Mouse (Mus musculus) heart, adult 2 months (tissue): ENCODE data around the gene Pla2g4a. TPM values are rescaled to one million over a fixed set of nuclear protein-coding genes. Genes with fewer than 3 reads are reported as not detected.

Experiments
- DNase-seq, 2 experiments: peaks; one replicate each; pipeline ENCODE4 v3.0.0; 2021
- H3K27ac ChIP-seq: fragments of 200-600 bp; 2 replicates; pipeline ENCODE4 v1.8.1; 2022
- H3K27me3 ChIP-seq: fragments of 200-500 bp; 2 replicates; pipeline ENCODE4 v1.6.1; 2012; ENCODE audit warnings: mild to moderate bottlenecking, low read length, inconsistent platforms, mixed read lengths; ENCODE audit not compliant: control insufficient read depth, insufficient read depth
- H3K36me3 ChIP-seq: fragments of 200-500 bp; 2 replicates; pipeline ENCODE4 v1.6.1; 2012; ENCODE audit warnings: low read length, inconsistent platforms; ENCODE audit not compliant: control insufficient read depth, insufficient read depth
- H3K4me1 ChIP-seq: fragments of 200-500 bp; 2 replicates; pipeline ENCODE4 v1.6.1; 2011; ENCODE audit warnings: low read length; ENCODE audit not compliant: control insufficient read depth, insufficient read depth
- H3K4me3 ChIP-seq: fragments of 200-600 bp; 2 replicates; pipeline ENCODE4 v1.8.1; 2022
- H3K79me2 ChIP-seq: fragments of 200-500 bp; replicated peaks from 2 replicates; pipeline ENCODE4 v1.6.1; 2012; ENCODE audit warnings: mild to moderate bottlenecking, inconsistent platforms, low read length, moderate library complexity, mixed read lengths; ENCODE audit not compliant: control insufficient read depth, insufficient read depth
- H3K9ac ChIP-seq: fragments of 200-500 bp; 2 replicates; pipeline ENCODE4 v1.6.1; 2012; ENCODE audit warnings: low read depth, mild to moderate bottlenecking, control low read depth, inconsistent platforms, low read length, mixed read lengths
- CTCF ChIP-seq: fragments of 200-600 bp; IDR thresholded peaks from 2 replicates; pipeline ENCODE4 v1.8.1; 2022; ENCODE audit warnings: antibody characterized with exemption, mild to moderate bottlenecking, moderate library complexity
- EP300 ChIP-seq: fragments of 200-500 bp; IDR thresholded peaks from 2 replicates; pipeline ENCODE4 v1.6.1; 2011; ENCODE audit warnings: low read depth, low read length, control low read depth; ENCODE audit not compliant: insufficient read depth
- POLR2A ChIP-seq: fragments of 200-500 bp; IDR thresholded peaks from 2 replicates; pipeline ENCODE4 v1.6.1; 2011; ENCODE audit warnings: mild to moderate bottlenecking, low read depth, low read length, control low read depth; ENCODE audit not compliant: insufficient read depth
- WGBS: fragments of 180-500 bp; shearing (Covaris S2); methylation state at CpG from one replicate; pipeline ENCODE4 v1.1.7; 2018; 5-methylcytosine and 5-hydroxymethylcytosine counted together
- intact Hi-C: fragments of 180-260 bp; cut with DNase I; formaldehyde crosslinking; loops from one replicate; pipeline ENCODE4 v1.15.1; 2025
- polyA plus RNA-seq: library from polyadenylated mRNA; depleted of rRNA; stranded (reverse); fragments of >200 nt; gene quantifications from 2 replicates; pipeline ENCODE4 v1.2.3, GENCODE M21; 2012
- total RNA-seq, 2 experiments: library from RNA; stranded (reverse); gene quantifications; 2 replicates each; pipeline ENCODE4 v1.2.3; 2021

Gene Pla2g4a
- total and polyA plus RNA-seq, 3 experiments = 1.1 to 3.2 (median 2.3) TPM

- no peak overlapping the region for H3K9ac ChIP-seq
- H3K27me3 ChIP-seq = no peaks in the 10 kb centered on the region
- H3K27ac ChIP-seq = peak overlapping the region; percentile 52; the same call in 1 of the 2 replicates
- no peaks in the 10 kb centered on the region for H3K36me3 ChIP-seq
- no peaks in the 10 kb centered on the region for H3K79me2 ChIP-seq
- TF ChIP-seq CTCF (no peak), EP300 (no peak), POLR2A (no peak)
- H3K4me1 ChIP-seq = no peaks in the 10 kb centered on the region; the same call in 1 of the 2 replicates
- intact Hi-C loops = loop anchor here (10.0 kb wide), 1 partner anchor 93 kb away; no protein-coding TSS in a partner anchor
- no peak overlapping the region for H3K4me3 ChIP-seq
- DNase-seq = no peak
- 77% methylated on average over 2 of the region's 2 CpGs for WGBS
Observed at GRCm38 (mm10) chr1:149861543-149861942, 99.5 kb downstream of the Pla2g4a start.

GRCm38 (mm10) chr1:149858734-149859133 lies 102.4 kb downstream of the Pla2g4a start:
- intact Hi-C loops = no loop called here
- DNase-seq = no peak

GRCm38 (mm10) chr1:149856720-149857119 lies 104.4 kb downstream of the Pla2g4a start:
- H3K9ac ChIP-seq = no peak overlapping the region
- TF ChIP-seq POLR2A (no peak), CTCF (peak; percentile 76)
- H3K79me2 ChIP-seq = no peaks in the 10 kb centered on the region
- H3K4me1 ChIP-seq = no peaks in the 10 kb centered on the region
- H3K27me3 ChIP-seq = no peaks in the 10 kb centered on the region
- no peak overlapping the region for H3K4me3 ChIP-seq
- H3K27ac ChIP-seq = no peak overlapping the region
- DNase-seq = peak; percentile 62 to 67
- H3K36me3 ChIP-seq = no peaks in the 10 kb centered on the region
- intact Hi-C loops = no loop called here
- 8% methylated on average over 9 of the region's 9 CpGs for WGBS

More at GRCm38 (mm10) chr1:149858734-149859133, 102.4 kb downstream of the Pla2g4a start:
- 76% methylated on average over 5 of the region's 5 CpGs for WGBS
- Histone ChIP-seq H3K79me2 (no peaks in the 10 kb centered on the region), H3K27me3 (no peaks in the 10 kb centered on the region), H3K4me3 (no peak overlapping the region), H3K4me1 (no peaks in the 10 kb centered on the region; the same call in 1 of the 2 replicates), H3K36me3 (no peaks in the 10 kb centered on the region), H3K9ac (no peak overlapping the region), H3K27ac (no peak overlapping the region)
- TF ChIP-seq CTCF (peak; percentile 34), POLR2A (no peak)

- Histone ChIP-seq H3K4me1 (no peaks in the 10 kb centered on the region), H3K36me3 (no peaks in the 10 kb centered on the region), H3K9ac (no peak overlapping the region), H3K27me3 (no peaks in the 10 kb centered on the region), H3K79me2 (no peaks in the 10 kb centered on the region), H3K27ac (no peak overlapping the region), H3K4me3 (no peak overlapping the region)
- WGBS = 68% methylated on average over 4 of the region's 4 CpGs
- DNase-seq = peak in 1 of 2 experiments; percentile 11
- TF ChIP-seq POLR2A = no peak
- intact Hi-C loops = no loop called here
Observed at GRCm38 (mm10) chr1:149855581-149855980, 105.5 kb downstream of the Pla2g4a start.

GRCm38 (mm10) chr1:149854867-149855266 lies 106.2 kb downstream of the Pla2g4a start:
- intact Hi-C loops = no loop called here
- Histone ChIP-seq H3K4me3 (no peak overlapping the region), H3K4me1 (no peaks in the 10 kb centered on the region), H3K36me3 (no peaks in the 10 kb centered on the region), H3K79me2 (no peaks in the 10 kb centered on the region), H3K9ac (no peak overlapping the region), H3K27me3 (no peaks in the 10 kb centered on the region), H3K27ac (no peak overlapping the region)
- 68% methylated on average over 7 of the region's 7 CpGs for WGBS
- DNase-seq = no peak
- TF ChIP-seq CTCF = no peak

GRCm38 (mm10) chr1:149846655-149847054 lies 114.4 kb downstream of the Pla2g4a start:
- Histone ChIP-seq H3K27ac (no peak overlapping the region), H3K36me3 (no peaks in the 10 kb centered on the region)
- WGBS = 10% methylated on average over 6 of the region's 6 CpGs

More at GRCm38 (mm10) chr1:149846655-149847054, 114.4 kb downstream of the Pla2g4a start:
- Histone ChIP-seq H3K27me3 (no peaks in the 10 kb centered on the region), H3K9ac (no peak overlapping the region), H3K4me1 (peaks cover 1% of the 10 kb centered on the region; the same call in 1 of the 2 replicates), H3K4me3 (no peak overlapping the region), H3K79me2 (no peaks in the 10 kb centered on the region)
- intact Hi-C loops = no loop called here
- DNase-seq = no peak
- TF ChIP-seq EP300 = no peak
